In genomic region chr13:3670039-3670438, GRCm38 (mm10) we compare ENCODE assay signal across 10 mouse cellular contexts. TPM values are rescaled to one million over a fixed set of nuclear protein-coding genes. Genes with fewer than 3 reads are reported as not detected.
DNase-seq lines count a peak whose midpoint lies in the region; ATAC-seq and TF ChIP-seq lines count a peak whose summit lies in the region.
"Had no signal": no experiment of that assay in that cellular context is flagged by ENCODE, and none has a peak within 500 bp of the region (broad histone marks: within the 10 kb centered on the region; RNA-seq: fewer than 3 reads in every experiment).

No protein-coding gene starts in this region.

- no peaks in the 10 kb centered on the region for H3K9me3 ChIP-seq in hindbrain, embryonic 11.5 days (ENCODE audit: control insufficient read depth, low read length)
- H3K9me3 ChIP-seq in hindbrain, embryonic 14.5 days (ENCODE audit: control insufficient read depth, low read length), result no peaks in the 10 kb centered on the region
- peaks cover 5% of the 10 kb centered on the region for H3K9me3 ChIP-seq in kidney, embryonic 16.5 days (ENCODE audit: low read length)

- no peaks in the 10 kb centered on the region for H3K4me1 ChIP-seq in hindbrain, embryonic 11.5 days (replicated peaks; ENCODE audit: control insufficient read depth, insufficient read depth, low read length)
- no peaks in the 10 kb centered on the region for H3K4me1 ChIP-seq in hindbrain, embryonic 14.5 days (replicated peaks; ENCODE audit: control insufficient read depth, insufficient read depth, low read length)
- H3K4me1 ChIP-seq in embryonic fibroblast, embryonic 13.5 days (ENCODE audit: control insufficient read depth, insufficient read depth, low read length), result peaks cover 6% of the 10 kb centered on the region; the same call in 1 of the 2 replicates
- 0 out of 2 replicates have a peak, but pooled peaks cover 2% of the 10 kb centered on the region for H3K4me1 ChIP-seq in kidney, embryonic 16.5 days (ENCODE audit: insufficient read depth, low read length)

- H3K27me3 ChIP-seq in hindbrain, embryonic 11.5 days (ENCODE audit: control insufficient read depth, insufficient read depth, low read length), result no peaks in the 10 kb centered on the region
- H3K27me3 ChIP-seq in hindbrain, embryonic 14.5 days (ENCODE audit: control insufficient read depth, insufficient read depth, low read length), result no peaks in the 10 kb centered on the region
- H3K27me3 ChIP-seq in kidney, embryonic 16.5 days (ENCODE audit: insufficient read depth, low read length), result no peaks in the 10 kb centered on the region

- 82% methylated on average over 1 of the region's 1 CpGs for WGBS in hindbrain, embryonic 11.5 days
- 83% methylated on average over 1 of the region's 1 CpGs for WGBS in hindbrain, embryonic 14.5 days
- 76% methylated on average over 1 of the region's 1 CpGs for WGBS in kidney, embryonic 16.5 days

- H3K4me3 ChIP-seq in hindbrain, embryonic 11.5 days (ENCODE audit: low read depth, low read length), result no peak overlapping the region
- no peak overlapping the region for H3K4me3 ChIP-seq in hindbrain, embryonic 14.5 days (replicated peaks; ENCODE audit: low read length)
- no peak overlapping the region for H3K4me3 ChIP-seq in embryonic fibroblast, embryonic 13.5 days (ENCODE audit: insufficient read depth, low read length)
- H3K4me3 ChIP-seq in kidney, embryonic 16.5 days (ENCODE audit: low read length), result no peak overlapping the region
- no peak overlapping the region for H3K4me3 ChIP-seq in left cerebral cortex, adult 2 months
- H3K4me3 ChIP-seq: megakaryocyte, embryonic 14.5 days had no signal

- no peak for TF ChIP-seq POLR2A in embryonic fibroblast, embryonic 13.5 days (IDR thresholded peaks at IDR 0.05; ENCODE audit: low read depth, low read length)

- no peak for ATAC-seq in hindbrain, embryonic 11.5 days (ENCODE audit: low FRiP score)
- no peak for ATAC-seq in hindbrain, embryonic 14.5 days (ENCODE audit: low FRiP score)
- ATAC-seq in kidney, embryonic 16.5 days (ENCODE audit: low FRiP score, low TSS enrichment), result peak; percentile 77; the same call in 1 of the 2 replicates

- no peak for TF ChIP-seq CTCF in embryonic fibroblast, embryonic 13.5 days (IDR thresholded peaks at IDR 0.05; ENCODE audit: borderline replicate concordance, insufficient read depth, low read length)
- no peak for TF ChIP-seq CTCF in left cerebral cortex, adult 2 months (IDR thresholded peaks at IDR 0.05)

- H3K36me3 ChIP-seq in hindbrain, embryonic 11.5 days (ENCODE audit: control insufficient read depth, insufficient read depth, low read length), result no peaks in the 10 kb centered on the region
- H3K36me3 ChIP-seq in hindbrain, embryonic 14.5 days (replicated peaks; ENCODE audit: control insufficient read depth, insufficient read depth), result no peaks in the 10 kb centered on the region
- no peaks in the 10 kb centered on the region for H3K36me3 ChIP-seq in kidney, embryonic 16.5 days (ENCODE audit: insufficient read depth, low read length)

- no peak overlapping the region for H3K9ac ChIP-seq in hindbrain, embryonic 11.5 days (ENCODE audit: low read depth, low read length)
- H3K9ac ChIP-seq in hindbrain, embryonic 14.5 days, result no peak overlapping the region
- no peak overlapping the region for H3K9ac ChIP-seq in kidney, embryonic 16.5 days (replicated peaks; ENCODE audit: low read length)

- intact Hi-C loops in left cerebral cortex, adult 2 months (cut with DNase I), result no loop called here

- H3K4me2 ChIP-seq in hindbrain, embryonic 11.5 days (replicated peaks; ENCODE audit: low read depth, low read length), result no peak overlapping the region
- H3K4me2 ChIP-seq in hindbrain, embryonic 14.5 days (replicated peaks), result no peak overlapping the region
- no peak overlapping the region for H3K4me2 ChIP-seq in kidney, embryonic 16.5 days (replicated peaks; ENCODE audit: low read depth, low read length)

- no peak overlapping the region for H3K27ac ChIP-seq in hindbrain, embryonic 11.5 days (ENCODE audit: low read depth, low read length)
- no peak overlapping the region for H3K27ac ChIP-seq in hindbrain, embryonic 14.5 days
- peak overlapping the region; percentile 63; the same call in 1 of the 2 replicates for H3K27ac ChIP-seq in embryonic fibroblast, embryonic 13.5 days (ENCODE audit: insufficient read depth, low read length)
- H3K27ac ChIP-seq in kidney, embryonic 16.5 days (ENCODE audit: low read length), result no peak overlapping the region
- no peak overlapping the region for H3K27ac ChIP-seq in left cerebral cortex, adult 2 months

- DNase-seq in hindbrain, embryonic 11.5 days (ENCODE audit: low spot score), result peak; percentile 18
- DNase-seq in hindbrain, embryonic 14.5 days (ENCODE audit: low spot score), result no peak
- peak; percentile 32 for DNase-seq in lung, postnatal 14 days
- no peak for DNase-seq in right cerebral cortex, postnatal 36 days (ENCODE audit: low spot score in 2 of 2)
- DNase-seq in urinary bladder, postnatal 4 days (ENCODE audit: low spot score in 2 of 2), result no peak
- no peak for DNase-seq in left cerebral cortex, adult 2 months (ENCODE audit: extremely low spot score in 1 of 2, low spot score in 2 of 2)
- DNase-seq: thymus, adult 2 months had no signal

RNA-seq across cellular contexts. Expression of gene Asb13, which starts 36.2 kb away (rescaled TPM):
- polyA plus RNA-seq in hindbrain, embryonic 11.5 days (2014; fragmentation: Nextera tagmentation; extraction: Ambion mirVana), result 7.8 and 13.2 TPM in 2 replicates
- 10.0 and 12.2 TPM in 2 replicates for polyA plus RNA-seq in hindbrain, embryonic 14.5 days (2014; fragmentation: Nextera tagmentation; extraction: Ambion mirVana)
- polyA plus RNA-seq in embryonic fibroblast, embryonic 13.5 days (2011; ENCODE audit: insufficient read length, low read depth, missing spikeins), result 4.9 and 5.1 TPM in 2 replicates
- 16.0 and 19.8 TPM in 2 replicates for polyA plus RNA-seq in kidney, embryonic 16.5 days (2015; fragmentation: Nextera tagmentation; extraction: Ambion mirVana)
- total RNA-seq in left cerebral cortex, adult 2 months (2021), result 10 to 100 TPM; 44.3 to 54.3 TPM

RNA-seq across cellular contexts. Expression of gene Fam208b, which starts 59.1 kb away (rescaled TPM):
- polyA plus RNA-seq in hindbrain, embryonic 11.5 days (2014; fragmentation: Nextera tagmentation; extraction: Ambion mirVana), result 21.1 and 37.2 TPM in 2 replicates
- 17.2 and 22.0 TPM in 2 replicates for polyA plus RNA-seq in hindbrain, embryonic 14.5 days (2014; fragmentation: Nextera tagmentation; extraction: Ambion mirVana)
- 36.2 and 44.1 TPM in 2 replicates for polyA plus RNA-seq in embryonic fibroblast, embryonic 13.5 days (2011; ENCODE audit: insufficient read length, low read depth, missing spikeins)
- 12.7 and 15.5 TPM in 2 replicates for polyA plus RNA-seq in kidney, embryonic 16.5 days (2015; fragmentation: Nextera tagmentation; extraction: Ambion mirVana)
- 10 to 100 TPM; 28.5 to 28.7 TPM for total RNA-seq in left cerebral cortex, adult 2 months (2021)

Comparison
In these comparisons a context has a peak if more than half of its experiments do, and no peak if none do; other contexts are left out.
1. DNase-seq: peak in hindbrain, embryonic 11.5 days (single experiment) and lung, postnatal 14 days (single experiment); none in hindbrain, embryonic 14.5 days (single experiment), right cerebral cortex, postnatal 36 days (0 of 2), urinary bladder, postnatal 4 days (0 of 2) and left cerebral cortex, adult 2 months (0 of 2).